Comparison of ENCODE assay signal across 14 mouse cellular contexts in genomic region chr15:25752597-25752996, GRCm38 (mm10).
DNase-seq lines count a peak whose midpoint lies in the region; ATAC-seq and TF ChIP-seq lines count a peak whose summit lies in the region.
"Had no signal": no experiment of that assay in that cellular context is flagged by ENCODE, and none has a peak within 500 bp of the region (broad histone marks: within the 10 kb centered on the region; RNA-seq: fewer than 3 reads in every experiment).

No protein-coding gene starts in this region.

- peak; percentile 63 for ATAC-seq in forebrain, embryonic 14.5 days
- ATAC-seq in midbrain, embryonic 11.5 days (ENCODE audit: low FRiP score), result peak; percentile 72
- no peak for ATAC-seq in megakaryocyte, adult 5-6 weeks (ENCODE audit: poor library complexity, severe bottlenecking)
- ATAC-seq in kidney, embryonic 16.5 days (ENCODE audit: low FRiP score, low TSS enrichment), result no peak

- peak overlapping the region; percentile 34; the same call in 1 of the 2 replicates for H3K4me3 ChIP-seq in ES-Bruce4 (ENCODE audit: low read depth, low read length)
- H3K4me3 ChIP-seq in forebrain, embryonic 14.5 days (ENCODE audit: low read depth, low read length), result peak overlapping the region; percentile 33; the same call in 1 of the 2 replicates
- peak overlapping the region; percentile 51 for H3K4me3 ChIP-seq in midbrain, embryonic 11.5 days (ENCODE audit: low read depth, low read length)
- H3K4me3 ChIP-seq in kidney, embryonic 16.5 days (ENCODE audit: low read length), result no peak overlapping the region
- H3K4me3 ChIP-seq: heart, embryonic 15.5 days; liver, embryonic 15.5 days; stomach, embryonic 15.5 days had no signal

- TF ChIP-seq POLR2A in ES-Bruce4 (IDR thresholded peaks at IDR 0.05; ENCODE audit: insufficient read depth, low read length), result no peak
- TF ChIP-seq POLR2A in brain, embryonic 14.5 days (IDR thresholded peaks at IDR 0.05; ENCODE audit: borderline replicate concordance, extremely low read depth, insufficient read depth, insufficient read length, poor library complexity, severe bottlenecking), result no peak

- H3K9ac ChIP-seq in ES-Bruce4 (ENCODE audit: low read depth, poor library complexity, severe bottlenecking), result peak overlapping the region; percentile 37
- peak overlapping the region; percentile 70 for H3K9ac ChIP-seq in forebrain, embryonic 14.5 days (ENCODE audit: low read length)
- peak overlapping the region; percentile 84 for H3K9ac ChIP-seq in midbrain, embryonic 11.5 days (ENCODE audit: low read length)
- H3K9ac ChIP-seq in kidney, embryonic 16.5 days (replicated peaks; ENCODE audit: low read length), result no peak overlapping the region
- H3K9ac ChIP-seq: heart, embryonic 15.5 days; liver, embryonic 15.5 days; stomach, embryonic 15.5 days had no signal

- H3K4me2 ChIP-seq in forebrain, embryonic 14.5 days (ENCODE audit: low read length), result peak overlapping the region; percentile 55
- peak overlapping the region; percentile 56 for H3K4me2 ChIP-seq in midbrain, embryonic 11.5 days
- no peak overlapping the region for H3K4me2 ChIP-seq in kidney, embryonic 16.5 days (replicated peaks; ENCODE audit: low read depth, low read length)
- H3K4me2 ChIP-seq: heart, embryonic 15.5 days; liver, embryonic 15.5 days; stomach, embryonic 15.5 days had no signal

- H3K27me3 ChIP-seq in ES-Bruce4 (ENCODE audit: control insufficient read depth, insufficient read depth, low read length, poor library complexity, severe bottlenecking), result no peaks in the 10 kb centered on the region
- H3K27me3 ChIP-seq in forebrain, embryonic 14.5 days (replicated peaks; ENCODE audit: control insufficient read depth, insufficient read depth, low read length), result no peaks in the 10 kb centered on the region
- H3K27me3 ChIP-seq in midbrain, embryonic 11.5 days (ENCODE audit: control insufficient read depth, insufficient read depth, low read length), result no peaks in the 10 kb centered on the region
- no peaks in the 10 kb centered on the region for H3K27me3 ChIP-seq in kidney, embryonic 16.5 days (ENCODE audit: insufficient read depth, low read length)
- H3K27me3 ChIP-seq: heart, embryonic 15.5 days; liver, embryonic 15.5 days; stomach, embryonic 15.5 days had no signal

- H3K4me1 ChIP-seq in ES-Bruce4 (ENCODE audit: control insufficient read depth, insufficient read depth, low read length), result no peaks in the 10 kb centered on the region
- H3K4me1 ChIP-seq in forebrain, embryonic 14.5 days (ENCODE audit: control insufficient read depth, insufficient read depth, low read length), result peaks cover 18% of the 10 kb centered on the region
- peaks cover 29% of the 10 kb centered on the region for H3K4me1 ChIP-seq in midbrain, embryonic 11.5 days (ENCODE audit: control insufficient read depth, insufficient read depth, low read length)
- no peaks in the 10 kb centered on the region for H3K4me1 ChIP-seq in kidney, embryonic 16.5 days (ENCODE audit: insufficient read depth, low read length)
- H3K4me1 ChIP-seq: heart, embryonic 15.5 days; liver, embryonic 15.5 days had no signal

- DNase-seq in brain, embryonic 14.5 days (ENCODE audit: low read depth), result peak; percentile 95
- DNase-seq in forebrain, embryonic 14.5 days (ENCODE audit: low spot score), result peak; percentile 90
- no peak for DNase-seq in midbrain, embryonic 11.5 days (ENCODE audit: low spot score, missing footprints)
- no peak for DNase-seq in adipocyte (ENCODE audit: low spot score)
- DNase-seq in right cerebral cortex, adult 18-20 months, result no peak
- DNase-seq: cerebellum, adult 11 months; kidney, adult 8-10 months; retina, postnatal 1 day had no signal

- H3K9me3 ChIP-seq in ES-Bruce4 (replicated peaks; ENCODE audit: control insufficient read depth, insufficient read depth, low read length, poor library complexity, severe bottlenecking), result no peaks in the 10 kb centered on the region
- no peaks in the 10 kb centered on the region for H3K9me3 ChIP-seq in forebrain, embryonic 14.5 days (replicated peaks; ENCODE audit: control insufficient read depth, low read length)
- H3K9me3 ChIP-seq in midbrain, embryonic 11.5 days (ENCODE audit: control insufficient read depth, low read length), result no peaks in the 10 kb centered on the region
- H3K9me3 ChIP-seq in kidney, embryonic 16.5 days (ENCODE audit: low read length), result no peaks in the 10 kb centered on the region
- H3K9me3 ChIP-seq: heart, embryonic 15.5 days; liver, embryonic 15.5 days; stomach, embryonic 15.5 days had no signal

- no peak for TF ChIP-seq EP300 in ES-Bruce4 (IDR thresholded peaks at IDR 0.05; ENCODE audit: insufficient read depth, low read depth, low read length)

- 11% methylated on average over 1 of the region's 1 CpGs for WGBS in forebrain, embryonic 14.5 days
- WGBS in midbrain, embryonic 11.5 days, result 22% methylated on average over 1 of the region's 1 CpGs
- 78% methylated on average over 1 of the region's 1 CpGs for WGBS in kidney, embryonic 16.5 days

- TF ChIP-seq CTCF in ES-Bruce4 (IDR thresholded peaks at IDR 0.05; ENCODE audit: low read depth, low read length), result no peak
- no peak for TF ChIP-seq CTCF in brain, embryonic 14.5 days (IDR thresholded peaks at IDR 0.05; ENCODE audit: borderline replicate concordance, extremely low read depth, insufficient read depth, insufficient read length)

- H3K27ac ChIP-seq in ES-Bruce4 (ENCODE audit: insufficient read depth, low read length), result peak overlapping the region; percentile 87
- peak overlapping the region; percentile 96 for H3K27ac ChIP-seq in forebrain, embryonic 14.5 days (ENCODE audit: low read depth, low read length)
- peak overlapping the region; percentile 98 for H3K27ac ChIP-seq in midbrain, embryonic 11.5 days (ENCODE audit: low read depth, low read length)
- H3K27ac ChIP-seq in kidney, embryonic 16.5 days (ENCODE audit: low read length), result no peak overlapping the region
- H3K27ac ChIP-seq: heart, embryonic 15.5 days; liver, embryonic 15.5 days had no signal

- no peaks in the 10 kb centered on the region for H3K36me3 ChIP-seq in ES-Bruce4 (ENCODE audit: control insufficient read depth, insufficient read depth, low read length, poor library complexity, severe bottlenecking)
- H3K36me3 ChIP-seq in forebrain, embryonic 14.5 days (ENCODE audit: control insufficient read depth, insufficient read depth, low read length), result no peaks in the 10 kb centered on the region
- no peaks in the 10 kb centered on the region for H3K36me3 ChIP-seq in midbrain, embryonic 11.5 days (ENCODE audit: control insufficient read depth, insufficient read depth, low read length)
- peaks cover 18% of the 10 kb centered on the region; the same call in 1 of the 2 replicates for H3K36me3 ChIP-seq in kidney, embryonic 16.5 days (ENCODE audit: insufficient read depth, low read length)
- H3K36me3 ChIP-seq: heart, embryonic 15.5 days; liver, embryonic 15.5 days; stomach, embryonic 15.5 days had no signal

Comparison
In these comparisons a context has a peak if more than half of its experiments do, and no peak if none do; other contexts are left out.
1. DNase-seq: peak in brain, embryonic 14.5 days (single experiment) and forebrain, embryonic 14.5 days (single experiment); none in midbrain, embryonic 11.5 days (single experiment), adipocyte (single experiment) and right cerebral cortex, adult 18-20 months (single experiment).
2. ATAC-seq: peak in forebrain, embryonic 14.5 days (single experiment) and midbrain, embryonic 11.5 days (single experiment); none in megakaryocyte, adult 5-6 weeks (single experiment) and kidney, embryonic 16.5 days (single experiment).